Mouse (Mus musculus): ENCODE measurements around the gene Prss12. TPM values are rescaled to one million over a fixed set of nuclear protein-coding genes. Genes with fewer than 3 reads are reported as not detected.
"Not testable (repeated sequence)": the region's sequence is repeated elsewhere in the genome, so short reads cannot be mapped to it uniquely, and the experiment has no call there.

Prss12 gene
- polyA plus RNA-seq, 1 experiment from 2014 or later = 2.7 TPM

DNA sequence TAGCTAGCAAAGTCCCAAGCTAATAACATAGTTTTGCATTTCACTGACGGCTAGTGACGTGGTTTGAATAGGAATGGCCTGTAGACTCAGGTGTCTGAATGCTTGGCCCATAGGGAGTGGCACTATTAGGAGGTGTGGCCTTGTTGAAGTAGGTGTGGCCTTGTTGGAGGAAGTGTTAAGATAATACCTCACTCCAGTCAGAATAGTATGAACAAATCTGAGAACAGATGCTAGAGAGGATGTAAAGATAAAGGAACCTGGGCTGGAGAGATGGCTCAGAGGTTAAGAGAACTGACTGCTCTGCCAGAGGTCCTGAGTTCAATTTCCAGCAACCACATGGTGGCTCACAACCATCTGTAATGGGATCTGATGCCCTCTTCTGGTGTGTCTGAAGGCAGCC is 55.1 kb downstream of the Prss12 start:
- H3K4me1 ChIP-seq (ENCODE audit: control insufficient read depth, insufficient read depth, low read length); DNase-seq (ENCODE audit: low spot score); H3K36me3 ChIP-seq (ENCODE audit: control insufficient read depth, insufficient read depth, low read length); ATAC-seq; H3K9ac ChIP-seq (ENCODE audit: low read length); H3K4me2 ChIP-seq (ENCODE audit: low read length); H3K4me3 ChIP-seq (ENCODE audit: low read depth, low read length); H3K27ac ChIP-seq (ENCODE audit: low read depth, low read length); H3K9me3 ChIP-seq (replicated peaks; ENCODE audit: control insufficient read depth, low read length); H3K27me3 ChIP-seq (replicated peaks; ENCODE audit: control insufficient read depth, insufficient read depth, low read length): not testable (repeated sequence)
- 72% methylated on average over 2 of the region's 2 CpGs for WGBS

DNA sequence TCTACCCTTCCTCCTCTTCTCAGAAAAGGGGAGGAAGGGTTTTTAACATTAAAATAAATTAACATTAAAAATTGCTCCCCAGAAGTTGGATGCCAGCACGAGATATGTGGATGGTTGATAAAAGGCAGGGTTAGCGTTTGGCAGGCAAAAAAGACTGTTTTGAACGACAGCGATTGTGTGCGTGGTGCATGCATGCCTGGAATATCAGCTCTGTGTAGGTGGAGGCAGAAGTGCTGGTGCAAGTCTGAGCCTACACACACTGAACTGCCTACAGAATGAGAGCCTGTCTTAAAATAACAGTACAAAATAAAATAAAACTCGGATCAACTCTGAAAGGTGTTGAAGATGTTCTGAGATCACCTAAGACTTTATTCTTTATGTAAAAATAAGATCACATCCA is 57.2 kb downstream of the Prss12 start:
- H3K4me3 ChIP-seq (ENCODE audit: low read depth, low read length) = no peak overlapping the region
- H3K27me3 ChIP-seq (replicated peaks; ENCODE audit: control insufficient read depth, insufficient read depth, low read length) = no peaks in the 10 kb centered on the region
- no peak overlapping the region for H3K27ac ChIP-seq (ENCODE audit: low read depth, low read length)
- no peak for DNase-seq (ENCODE audit: low spot score)
- 0 out of 2 replicates have a peak, but pooled peaks cover 4% of the 10 kb centered on the region for H3K36me3 ChIP-seq (ENCODE audit: control insufficient read depth, insufficient read depth, low read length)
- H3K4me1 ChIP-seq (ENCODE audit: control insufficient read depth, insufficient read depth, low read length) = peaks cover 14% of the 10 kb centered on the region
- H3K4me2 ChIP-seq (ENCODE audit: low read length) = no peak overlapping the region
- no peaks in the 10 kb centered on the region for H3K9me3 ChIP-seq (replicated peaks; ENCODE audit: control insufficient read depth, low read length)
- ATAC-seq = no peak
- 84% methylated on average over 6 of the region's 6 CpGs for whole genome bisulfite sequencing
- H3K9ac ChIP-seq (ENCODE audit: low read length) = no peak overlapping the region

DNA sequence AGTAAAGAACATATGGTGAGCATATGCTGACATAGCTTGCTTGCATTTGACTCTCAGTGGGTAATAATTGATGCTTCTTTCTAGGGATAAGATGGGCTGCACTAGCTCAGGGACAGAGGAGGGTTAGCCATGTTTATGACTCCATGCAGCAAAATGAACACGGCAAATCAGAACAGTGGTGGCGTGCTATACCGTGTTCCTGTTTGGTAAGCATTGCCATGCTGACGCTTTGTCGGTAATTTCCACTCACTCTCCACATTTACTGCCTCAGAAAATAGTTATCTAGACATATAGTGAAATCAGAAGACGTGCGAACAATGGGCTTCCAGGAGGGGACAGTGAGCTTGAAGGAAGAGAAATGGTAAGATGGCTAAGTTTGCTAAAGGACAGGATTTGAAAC is 58.1 kb downstream of the Prss12 start:
- Histone ChIP-seq H3K9ac (ENCODE audit: low read length) (no peak overlapping the region), H3K4me3 (ENCODE audit: low read depth, low read length) (no peak overlapping the region), H3K36me3 (ENCODE audit: control insufficient read depth, insufficient read depth, low read length) (0 out of 2 replicates have a peak, but pooled peaks cover 4% of the 10 kb centered on the region), H3K4me2 (ENCODE audit: low read length) (no peak overlapping the region), H3K27ac (ENCODE audit: low read depth, low read length) (no peak overlapping the region), H3K4me1 (ENCODE audit: control insufficient read depth, insufficient read depth, low read length) (peaks cover 14% of the 10 kb centered on the region), H3K9me3 (replicated peaks; ENCODE audit: control insufficient read depth, low read length) (no peaks in the 10 kb centered on the region), H3K27me3 (replicated peaks; ENCODE audit: control insufficient read depth, insufficient read depth, low read length) (no peaks in the 10 kb centered on the region)
- WGBS = 90% methylated on average over 7 of the region's 7 CpGs
- no peak for ATAC-seq
- no peak for DNase-seq (ENCODE audit: low spot score)

DNA sequence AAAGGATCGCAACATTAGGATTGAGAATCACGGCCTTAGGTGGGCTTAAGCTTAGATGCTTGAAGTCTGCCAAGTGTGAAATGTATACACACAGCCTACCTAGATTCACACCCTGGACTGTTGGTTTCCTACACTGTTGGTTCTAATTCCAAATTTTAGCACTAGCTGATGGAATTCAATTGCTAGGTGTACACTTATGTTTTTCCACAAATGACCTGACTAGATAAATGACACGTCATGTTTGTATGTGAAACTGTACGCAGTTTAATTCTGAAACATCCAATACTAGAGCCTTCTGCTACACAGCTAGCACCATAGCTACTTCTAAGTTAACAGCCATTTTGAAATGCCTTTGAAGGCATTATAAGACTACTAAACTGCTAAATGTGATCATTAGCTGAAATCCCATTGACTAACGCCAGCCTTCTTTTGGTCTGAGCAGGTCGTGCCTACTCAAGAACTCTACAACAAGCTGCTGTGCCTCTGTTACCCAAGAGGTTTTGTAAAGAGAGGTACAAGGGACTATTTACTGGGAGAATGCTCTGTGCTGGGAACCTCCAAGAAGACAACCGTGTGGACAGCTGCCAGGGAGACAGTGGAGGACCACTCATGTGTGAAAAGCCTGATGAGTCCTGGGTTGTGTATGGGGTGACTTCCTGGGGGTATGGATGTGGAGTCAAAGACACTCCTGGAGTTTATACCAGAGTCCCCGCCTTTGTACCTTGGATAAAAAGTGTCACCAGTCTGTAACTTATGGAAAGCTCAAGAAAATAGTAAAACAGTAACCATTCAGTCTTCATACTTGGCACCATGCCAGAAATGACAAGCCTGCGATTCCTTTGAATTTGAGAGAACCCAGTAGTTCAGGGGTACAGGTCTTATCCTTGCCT is 59.3 kb downstream of the Prss12 start:
- Histone ChIP-seq H3K4me1 (ENCODE audit: control insufficient read depth, insufficient read depth, low read length) (peaks cover 14% of the 10 kb centered on the region), H3K9ac (ENCODE audit: low read length) (no peak overlapping the region), H3K9me3 (replicated peaks; ENCODE audit: control insufficient read depth, low read length) (no peaks in the 10 kb centered on the region), H3K27me3 (replicated peaks; ENCODE audit: control insufficient read depth, insufficient read depth, low read length) (no peaks in the 10 kb centered on the region), H3K36me3 (ENCODE audit: control insufficient read depth, insufficient read depth, low read length) (0 out of 2 replicates have a peak, but pooled peaks cover 4% of the 10 kb centered on the region), H3K27ac (ENCODE audit: low read depth, low read length) (no peak overlapping the region), H3K4me2 (ENCODE audit: low read length) (peak overlapping the region; percentile 80; the same call in 1 of the 2 replicates), H3K4me3 (ENCODE audit: low read depth, low read length) (no peak overlapping the region)
- 46% methylated on average over 9 of the region's 9 CpGs for WGBS
- ATAC-seq = no peak
- DNase-seq (ENCODE audit: low spot score) = peak; percentile 18

DNA sequence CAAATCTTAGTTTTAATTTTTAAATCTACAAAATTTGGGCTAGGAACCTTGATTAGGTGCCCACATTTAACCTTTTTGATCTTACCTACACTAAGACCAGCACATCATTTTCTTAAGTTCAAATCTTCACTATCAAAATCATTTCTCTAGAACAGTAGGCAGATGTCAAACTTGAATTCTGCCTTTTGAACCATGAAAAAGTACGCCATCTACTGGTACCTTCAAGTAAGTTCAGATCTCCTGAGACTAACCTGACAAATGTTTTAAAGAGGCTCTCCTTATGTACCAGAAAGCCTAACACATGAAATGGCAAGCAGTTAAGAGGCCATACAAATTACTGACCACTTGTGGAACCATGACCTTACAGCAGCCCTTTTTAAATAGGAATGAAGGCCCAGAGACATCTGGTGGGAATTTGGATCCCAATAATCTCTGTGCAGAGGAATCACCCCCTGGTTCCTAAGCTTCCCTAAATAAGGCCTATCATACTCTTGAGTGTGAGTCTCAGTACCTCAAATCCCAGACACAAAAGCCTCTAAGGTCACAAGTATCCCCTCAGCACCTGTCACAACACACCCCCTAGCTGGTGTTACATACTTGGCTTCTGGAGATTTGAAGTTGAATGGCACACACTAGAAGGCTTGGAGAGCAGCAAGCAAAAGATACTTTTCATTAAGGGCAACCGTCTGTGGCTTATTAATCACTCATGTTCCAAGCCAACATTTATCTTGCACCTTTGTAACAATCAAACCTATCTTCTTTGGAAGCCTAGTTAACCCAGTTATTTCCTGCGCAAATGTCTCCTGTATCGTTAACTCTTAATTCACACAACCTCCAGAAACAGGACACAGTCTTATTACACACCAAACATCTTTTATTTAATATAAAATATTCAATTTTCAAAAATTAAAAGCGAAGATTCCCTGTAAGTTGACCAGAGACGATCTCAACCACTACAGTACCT is 60.3 kb downstream of the Prss12 start:
- peak overlapping the region; percentile 80 for H3K4me2 ChIP-seq (ENCODE audit: low read length)
- no peak for ATAC-seq
- peak overlapping the region; percentile 67 for H3K4me3 ChIP-seq (ENCODE audit: low read depth, low read length)
- no peaks in the 10 kb centered on the region for H3K27me3 ChIP-seq (replicated peaks; ENCODE audit: control insufficient read depth, insufficient read depth, low read length)
- DNase-seq (ENCODE audit: low spot score) = peak; percentile 55
- H3K36me3 ChIP-seq (ENCODE audit: control insufficient read depth, insufficient read depth, low read length) = 0 out of 2 replicates have a peak, but pooled peaks cover 4% of the 10 kb centered on the region
- no peaks in the 10 kb centered on the region for H3K9me3 ChIP-seq (replicated peaks; ENCODE audit: control insufficient read depth, low read length)
- peak overlapping the region; percentile 78 for H3K9ac ChIP-seq (ENCODE audit: low read length)
- peaks cover 14% of the 10 kb centered on the region for H3K4me1 ChIP-seq (ENCODE audit: control insufficient read depth, insufficient read depth, low read length)
- no peak overlapping the region for H3K27ac ChIP-seq (ENCODE audit: low read depth, low read length)
- WGBS = 6% methylated on average over 6 of the region's 6 CpGs

DNA sequence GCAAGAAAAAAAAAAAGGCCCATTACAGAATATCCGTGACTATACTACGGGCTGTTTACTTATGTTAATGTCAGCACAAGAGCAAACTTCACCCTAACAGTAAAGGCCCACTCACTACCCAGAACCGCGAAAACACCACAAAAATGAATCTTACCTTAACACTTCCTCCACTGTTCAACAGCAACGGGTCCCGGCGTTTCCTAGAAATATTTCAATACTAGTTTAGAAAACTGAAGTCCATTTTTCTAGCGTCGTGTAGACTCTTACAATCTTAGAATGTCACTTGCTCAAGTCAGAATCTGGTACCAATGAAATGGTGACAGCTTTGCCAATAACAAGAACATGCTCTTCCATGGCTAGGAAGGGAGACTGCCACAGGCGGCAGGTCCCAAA is 60.9 kb downstream of the Prss12 start:
- H3K9ac ChIP-seq (ENCODE audit: low read length) = peak overlapping the region; percentile 78
- no peaks in the 10 kb centered on the region for H3K27me3 ChIP-seq (replicated peaks; ENCODE audit: control insufficient read depth, insufficient read depth, low read length)
- DNase-seq (ENCODE audit: low spot score) (no peak), ATAC-seq (no peak)
- peak overlapping the region; percentile 67 for H3K4me3 ChIP-seq (ENCODE audit: low read depth, low read length)
- peak overlapping the region; percentile 80 for H3K4me2 ChIP-seq (ENCODE audit: low read length)
- peak overlapping the region; percentile 99 for H3K27ac ChIP-seq (ENCODE audit: low read depth, low read length)
- peaks cover 14% of the 10 kb centered on the region for H3K4me1 ChIP-seq (ENCODE audit: control insufficient read depth, insufficient read depth, low read length)
- WGBS = 0% methylated on average over 10 of the region's 10 CpGs
- no peaks in the 10 kb centered on the region for H3K9me3 ChIP-seq (replicated peaks; ENCODE audit: control insufficient read depth, low read length)
- H3K36me3 ChIP-seq (ENCODE audit: control insufficient read depth, insufficient read depth, low read length) = 0 out of 2 replicates have a peak, but pooled peaks cover 4% of the 10 kb centered on the region

GRCm38 (mm10) chr3:123508056-123508674 is 61.5 kb downstream of the Prss12 start:
- ATAC-seq (peak; percentile 98), DNase-seq (ENCODE audit: low spot score) (peak; percentile 99)
- whole genome bisulfite sequencing = under 1% methylated on average over 53 of the region's 53 CpGs

GRCm38 (mm10) chr3:123508675-123509376 is 62.1 kb downstream of the Prss12 start:
- Histone ChIP-seq H3K27me3 (replicated peaks; ENCODE audit: control insufficient read depth, insufficient read depth, low read length) (no peaks in the 10 kb centered on the region), H3K9me3 (replicated peaks; ENCODE audit: control insufficient read depth, low read length) (no peaks in the 10 kb centered on the region), H3K9ac (ENCODE audit: low read length) (peak overlapping the region; percentile 98), H3K4me3 (ENCODE audit: low read depth, low read length) (peak overlapping the region; percentile 67), H3K27ac (ENCODE audit: low read depth, low read length) (peak overlapping the region; percentile 99), H3K4me2 (ENCODE audit: low read length) (peak overlapping the region; percentile 74), H3K36me3 (ENCODE audit: control insufficient read depth, insufficient read depth, low read length) (0 out of 2 replicates have a peak, but pooled peaks cover 4% of the 10 kb centered on the region), H3K4me1 (ENCODE audit: control insufficient read depth, insufficient read depth, low read length) (peaks cover 14% of the 10 kb centered on the region)
- peak; percentile 58 for DNase-seq (ENCODE audit: low spot score)
- under 1% methylated on average over 36 of the region's 36 CpGs for WGBS
- peak; percentile 69 for ATAC-seq

More at GRCm38 (mm10) chr3:123508056-123508674, 61.5 kb downstream of the Prss12 start:
- H3K9ac ChIP-seq (ENCODE audit: low read length) = peak overlapping the region; percentile 98
- no peaks in the 10 kb centered on the region for H3K9me3 ChIP-seq (replicated peaks; ENCODE audit: control insufficient read depth, low read length)
- peak overlapping the region; percentile 80 for H3K4me2 ChIP-seq (ENCODE audit: low read length)
- H3K4me1 ChIP-seq (ENCODE audit: control insufficient read depth, insufficient read depth, low read length) = peaks cover 14% of the 10 kb centered on the region
- peak overlapping the region; percentile 99 for H3K27ac ChIP-seq (ENCODE audit: low read depth, low read length)
- 0 out of 2 replicates have a peak, but pooled peaks cover 4% of the 10 kb centered on the region for H3K36me3 ChIP-seq (ENCODE audit: control insufficient read depth, insufficient read depth, low read length)
- peak overlapping the region; percentile 67 for H3K4me3 ChIP-seq (ENCODE audit: low read depth, low read length)
- H3K27me3 ChIP-seq (replicated peaks; ENCODE audit: control insufficient read depth, insufficient read depth, low read length) = no peaks in the 10 kb centered on the region
